Mouse (Mus musculus): ENCODE data around the gene Plek. TPM values are rescaled to one million over a fixed set of nuclear protein-coding genes. Genes with fewer than 3 reads are reported as not detected.
A peak's percentile ranks its signal among the peaks of the same experiment; 100 is the strongest.

Plek gene
- total RNA-seq, 2 experiments from 2014 or later = 0.64 to 1.4 TPM

GRCm38 (mm10) chr11:17000353-17001334 is 51.5 kb downstream of the Plek start:
- no peak for DNase-seq (ENCODE audit: low spot score)

DNA sequence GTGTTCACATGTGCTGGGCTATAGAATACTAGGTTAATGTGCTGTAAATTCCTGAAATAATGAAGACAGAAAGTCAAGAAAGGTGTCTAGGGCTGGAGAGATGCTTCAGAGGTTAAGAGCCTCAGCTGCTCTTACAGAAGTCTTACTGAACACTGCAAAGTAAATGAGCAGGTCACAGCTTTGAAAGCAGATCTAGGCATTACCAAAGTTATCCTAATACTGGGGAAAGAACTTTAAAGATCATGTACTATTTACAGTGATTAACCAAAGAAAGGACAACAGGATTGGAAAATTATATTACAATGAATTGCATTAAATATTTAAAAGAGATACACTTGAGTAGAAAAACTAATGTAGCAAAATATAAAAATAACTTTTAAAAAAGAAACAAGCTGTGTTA is 52.2 kb downstream of the Plek start:
- no peak for DNase-seq (ENCODE audit: low spot score)

DNA sequence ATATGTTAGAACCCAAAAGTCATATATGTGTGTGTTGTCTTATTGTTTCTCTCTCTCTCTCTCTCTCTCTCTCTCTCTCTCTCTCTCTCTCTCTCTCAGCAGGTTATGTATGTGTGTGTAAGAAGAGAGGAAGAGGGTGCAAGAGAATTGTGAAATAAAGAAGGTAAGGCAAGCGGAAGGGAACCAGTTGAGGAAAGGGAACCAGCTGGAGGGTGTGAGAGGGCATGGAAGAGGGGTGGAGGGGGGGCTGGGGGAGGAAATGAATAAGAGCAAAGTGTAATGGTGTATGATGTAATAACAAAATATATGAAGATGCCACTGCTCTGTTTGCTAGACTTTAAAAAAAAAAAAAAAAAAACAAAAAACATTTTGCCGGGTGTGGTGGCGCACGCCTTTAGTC is 52.8 kb downstream of the Plek start:
- no peak for DNase-seq (ENCODE audit: low spot score)

GRCm38 (mm10) chr11:16997465-16997864 is 54.7 kb downstream of the Plek start:
- no peak for DNase-seq (ENCODE audit: low spot score)

GRCm38 (mm10) chr11:16996818-16997217 is 55.4 kb downstream of the Plek start:
- DNase-seq (ENCODE audit: low spot score) = no peak

DNA sequence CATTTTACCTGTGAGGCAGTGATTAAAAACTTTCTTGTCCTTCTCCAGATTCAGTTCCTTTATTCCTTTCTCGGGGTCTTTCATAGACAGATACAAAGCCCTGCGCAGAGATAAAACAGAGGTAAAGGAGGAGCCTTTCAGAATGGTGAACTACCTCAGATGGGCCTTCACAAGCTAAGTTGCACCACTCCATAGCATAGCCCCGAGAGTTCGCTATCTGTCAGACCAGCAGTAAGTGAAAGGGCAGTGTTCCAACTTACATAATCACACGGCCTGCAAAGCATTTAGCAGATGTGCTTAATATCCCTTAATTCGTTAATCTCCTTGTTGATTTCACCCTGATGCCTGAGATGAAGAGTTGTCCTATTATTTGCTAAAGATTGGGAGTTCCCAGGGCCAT is 59.3 kb downstream of the Plek start:
- no peak for DNase-seq (ENCODE audit: low spot score)

GRCm38 (mm10) chr11:16989885-16990284 is 62.3 kb downstream of the Plek start:
- DNase-seq (ENCODE audit: low spot score) = no peak

- DNase-seq (ENCODE audit: low spot score) = no peak
Measured at GRCm38 (mm10) chr11:16987745-16988328, 64.3 kb downstream of the Plek start.

GRCm38 (mm10) chr11:16986550-16987187 is 65.5 kb downstream of the Plek start:
- no peak for DNase-seq (ENCODE audit: low spot score)

GRCm38 (mm10) chr11:16978161-16978707 is 73.9 kb downstream of the Plek start:
- no peak for DNase-seq (ENCODE audit: low spot score)

GRCm38 (mm10) chr11:16977611-16978010 is 74.6 kb downstream of the Plek start:
- no peak for DNase-seq (ENCODE audit: low spot score)

GRCm38 (mm10) chr11:16976937-16977336 is 75.2 kb downstream of the Plek start:
- no peak for DNase-seq (ENCODE audit: low spot score)

- DNase-seq (ENCODE audit: low spot score) = no peak
Measured at GRCm38 (mm10) chr11:16973086-16973485, 79.1 kb downstream of the Plek start.

GRCm38 (mm10) chr11:16972027-16972426 is 80.2 kb downstream of the Plek start:
- no peak for DNase-seq (ENCODE audit: low spot score)

DNA sequence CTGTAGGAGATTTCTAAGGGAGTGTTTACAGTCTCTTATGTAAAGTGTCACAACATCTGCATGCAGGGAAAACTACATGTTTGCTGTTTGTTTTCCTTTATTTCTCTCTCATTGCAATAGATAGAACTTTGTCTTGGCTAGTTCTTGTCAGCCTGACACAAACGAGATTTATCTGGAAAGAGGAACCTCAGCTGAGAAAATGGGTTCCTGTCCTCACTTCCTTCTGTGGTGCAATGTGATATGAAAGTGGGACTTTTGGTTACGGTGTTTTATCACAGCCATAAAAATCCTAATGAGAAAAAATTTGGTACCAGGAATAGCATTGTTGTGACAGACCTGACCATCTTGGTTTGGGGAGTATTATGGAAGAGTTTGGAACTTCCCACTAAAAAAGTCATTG is 82.5 kb downstream of the Plek start:
- DNase-seq (ENCODE audit: low spot score) = no peak

- DNase-seq (ENCODE audit: low spot score) = peak; percentile 42
Measured at GRCm38 (mm10) chr11:16967806-16968205, 84.4 kb downstream of the Plek start.

DNA sequence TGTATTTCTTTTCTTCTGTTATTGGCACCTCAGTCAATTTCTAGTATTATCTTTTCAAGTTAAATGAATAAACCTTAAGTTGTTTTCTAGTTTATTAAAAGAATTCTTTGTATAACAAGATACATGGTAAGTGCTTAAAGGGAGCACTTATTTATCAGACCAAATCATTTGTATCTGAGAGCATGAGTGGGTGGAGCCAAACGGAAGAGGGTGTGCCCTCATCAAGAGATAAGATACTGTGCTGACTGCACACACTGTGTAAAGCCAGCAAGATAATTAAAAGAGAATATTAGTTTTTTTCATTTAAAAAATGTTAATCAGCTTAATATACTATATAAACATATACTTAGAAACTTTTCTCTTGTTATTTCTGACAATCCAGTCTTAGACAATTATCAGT is 93.7 kb downstream of the Plek start:
- no peak for DNase-seq (ENCODE audit: low spot score)

DNA sequence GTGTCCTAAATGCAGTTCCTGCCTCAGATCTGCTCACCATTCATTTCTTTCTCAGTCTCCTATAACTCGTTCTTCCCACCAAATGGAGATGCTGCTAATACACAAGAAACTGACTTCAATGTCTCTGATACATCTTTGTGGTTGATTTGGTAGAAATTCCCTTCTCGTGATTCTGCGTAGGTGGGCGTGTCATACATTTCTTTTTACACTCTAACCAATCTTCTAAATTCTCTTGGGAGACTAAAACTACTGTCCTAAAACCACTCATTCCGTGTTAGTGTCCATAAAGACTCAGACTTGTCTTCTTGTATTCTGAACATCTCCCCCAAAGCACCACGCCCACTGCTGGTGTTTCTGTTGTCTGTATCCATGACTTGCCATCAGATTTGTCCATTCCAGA is 95.2 kb downstream of the Plek start:
- no peak for DNase-seq (ENCODE audit: low spot score)

DNA sequence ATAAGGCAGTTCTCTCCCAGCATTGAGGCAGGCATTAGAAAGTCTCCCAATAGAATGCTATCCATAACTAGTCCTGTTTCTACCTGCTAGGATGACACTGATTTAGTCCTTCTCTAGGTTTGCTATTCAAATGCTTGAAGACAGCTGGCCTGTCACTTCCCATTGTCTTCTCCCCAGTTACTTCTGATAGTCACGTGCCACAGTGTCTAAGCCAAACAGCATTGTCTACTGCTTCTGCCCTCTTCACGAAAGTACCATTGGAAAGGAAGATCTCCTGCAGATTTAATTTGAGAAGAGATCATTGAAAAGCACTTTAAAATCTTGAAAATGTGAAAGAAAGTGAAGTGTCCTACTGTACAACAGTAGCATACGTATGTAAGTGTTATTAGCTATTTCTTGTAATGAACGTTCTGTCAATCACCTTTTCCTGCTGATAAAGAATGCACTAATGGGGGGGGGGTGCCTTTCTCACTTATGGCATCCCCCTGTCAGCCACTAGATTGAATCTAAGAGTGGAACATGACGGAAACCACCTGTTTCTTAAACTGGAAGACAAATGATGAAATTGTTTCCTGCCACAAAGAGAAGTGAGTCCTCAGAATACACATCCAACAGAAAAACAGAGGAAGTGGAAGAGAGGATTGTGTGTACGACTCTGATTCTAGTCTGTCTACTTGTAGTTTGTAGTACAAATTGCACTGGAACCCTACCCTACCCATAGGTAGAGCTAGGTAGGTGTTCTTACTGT is 95.9 kb downstream of the Plek start:
- no peak for DNase-seq (ENCODE audit: low spot score)

GRCm38 (mm10) chr11:16951761-16952010 is 100.5 kb downstream of the Plek start:
- no peak for DNase-seq (ENCODE audit: low spot score)

DNA sequence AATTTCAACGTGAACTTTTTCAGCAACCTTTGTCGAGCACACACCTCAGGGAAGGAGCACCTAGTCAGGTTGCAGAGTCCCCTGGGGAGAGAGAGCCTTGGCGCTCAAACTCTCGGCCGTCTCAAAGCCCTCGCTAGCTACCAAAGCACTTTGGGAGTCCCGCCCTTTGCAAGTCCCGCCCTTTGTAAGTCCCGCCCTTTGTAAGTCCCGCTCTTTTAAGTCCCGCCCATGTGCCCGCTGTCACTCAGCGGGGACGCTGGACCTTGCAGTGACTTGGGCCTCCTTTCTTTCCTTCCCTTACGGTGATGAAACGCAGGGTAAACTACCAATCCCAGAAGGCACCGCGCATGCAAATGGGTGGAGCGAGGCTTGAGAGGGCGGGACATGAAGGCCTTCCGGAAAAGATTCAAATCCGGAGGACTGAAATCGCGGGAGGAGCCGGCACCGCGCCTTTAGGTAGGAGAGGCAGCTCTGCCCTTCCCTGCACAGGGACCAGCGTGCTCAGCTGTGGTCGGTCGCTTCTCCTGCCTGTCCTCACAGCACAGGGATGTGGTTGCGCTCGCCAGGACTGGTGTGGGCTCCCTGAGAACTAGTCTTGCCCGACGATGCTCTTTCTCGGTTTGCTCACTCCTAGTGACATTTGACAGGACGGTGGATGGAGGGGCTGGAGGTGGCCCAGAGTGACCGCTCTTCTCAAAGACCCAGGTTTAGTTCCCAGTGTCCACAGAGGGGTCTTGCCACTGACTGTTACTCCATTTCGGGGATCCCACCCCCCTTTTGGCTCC is 101.0 kb downstream of the Plek start, which contains the start of gene Fbxo48:
Fbxo48 (plus strand) TSS at position 400 of the 785 bp plus-strand sequence.
- peak; percentile 98 for DNase-seq (ENCODE audit: low spot score)

Data from gastrocnemius, adult 18-20 months (tissue).